Mouse (Mus musculus) liver, adult (tissue): ENCODE data around the gene Rbfox2.

Experiments used
- GATA4 ChIP-seq: IDR thresholded peaks from 2 replicates; pipeline ENCODE4 v1.6.1; 2014; ENCODE audit warnings: mild to moderate bottlenecking, low read length; ENCODE audit not compliant: insufficient replicate concordance

Gene Rbfox2

DNA sequence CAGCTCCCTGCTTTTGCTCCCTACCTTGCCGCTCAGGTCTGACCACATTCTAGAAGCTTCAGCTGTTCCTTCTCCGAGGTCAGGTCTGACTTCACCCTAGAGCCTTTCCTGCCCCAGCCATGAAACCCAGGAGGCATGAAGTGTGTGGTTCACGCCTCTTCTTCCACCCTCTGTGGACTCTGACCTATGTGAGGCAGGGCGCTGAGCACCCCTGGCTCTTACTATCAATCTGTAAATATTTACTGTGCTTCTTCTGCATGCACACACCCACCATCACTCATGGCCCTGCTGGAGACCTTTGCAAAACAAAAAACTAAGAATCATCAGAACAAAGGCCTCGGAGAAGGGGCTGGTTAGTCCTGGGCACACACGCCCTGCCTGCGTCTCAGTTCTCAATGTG lies 31.6 kb upstream of the Rbfox2 start:
- 0 out of 2 replicates have a peak, but pooled peaks have one; percentile 28 for TF ChIP-seq GATA4

DNA sequence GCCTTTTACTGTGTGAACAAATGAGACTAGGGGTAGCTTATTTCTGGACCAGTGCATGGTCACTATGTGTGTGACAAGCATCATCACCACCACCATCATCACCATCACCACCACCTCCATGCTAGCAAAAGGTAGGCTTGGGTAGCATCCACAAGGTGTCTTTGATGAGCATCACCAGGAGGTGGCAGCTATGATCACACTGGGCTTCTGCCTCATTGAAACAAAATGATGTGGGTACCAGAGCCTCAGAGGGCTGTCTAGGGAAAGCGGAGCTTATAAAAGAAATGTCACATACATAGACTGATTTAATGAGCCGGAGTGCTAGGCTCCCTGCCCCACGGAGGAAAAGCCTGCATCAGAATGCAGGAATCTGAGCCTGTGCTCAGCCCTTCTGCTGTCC lies 31.1 kb upstream of the Rbfox2 start:
- no peak for TF ChIP-seq GATA4

DNA sequence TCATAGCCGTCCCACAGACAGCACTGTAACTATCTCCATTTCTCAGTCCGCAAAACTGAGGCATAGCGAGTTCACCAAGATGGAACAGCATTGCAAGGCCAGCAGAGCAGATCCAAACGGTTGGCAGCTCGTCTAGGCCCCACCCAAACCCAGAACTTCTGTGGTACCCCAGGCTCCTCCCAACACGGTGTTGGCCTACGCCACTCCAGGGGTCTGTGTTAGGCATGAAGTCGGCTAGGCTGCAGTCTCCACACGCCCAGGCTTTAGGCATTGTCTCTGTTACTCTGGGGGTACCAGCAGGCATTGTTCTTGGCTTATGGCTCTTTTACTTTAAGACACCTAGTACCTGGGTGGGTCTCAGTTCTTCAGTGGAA lies 30.2 kb upstream of the Rbfox2 start:
- no peak for TF ChIP-seq GATA4

DNA sequence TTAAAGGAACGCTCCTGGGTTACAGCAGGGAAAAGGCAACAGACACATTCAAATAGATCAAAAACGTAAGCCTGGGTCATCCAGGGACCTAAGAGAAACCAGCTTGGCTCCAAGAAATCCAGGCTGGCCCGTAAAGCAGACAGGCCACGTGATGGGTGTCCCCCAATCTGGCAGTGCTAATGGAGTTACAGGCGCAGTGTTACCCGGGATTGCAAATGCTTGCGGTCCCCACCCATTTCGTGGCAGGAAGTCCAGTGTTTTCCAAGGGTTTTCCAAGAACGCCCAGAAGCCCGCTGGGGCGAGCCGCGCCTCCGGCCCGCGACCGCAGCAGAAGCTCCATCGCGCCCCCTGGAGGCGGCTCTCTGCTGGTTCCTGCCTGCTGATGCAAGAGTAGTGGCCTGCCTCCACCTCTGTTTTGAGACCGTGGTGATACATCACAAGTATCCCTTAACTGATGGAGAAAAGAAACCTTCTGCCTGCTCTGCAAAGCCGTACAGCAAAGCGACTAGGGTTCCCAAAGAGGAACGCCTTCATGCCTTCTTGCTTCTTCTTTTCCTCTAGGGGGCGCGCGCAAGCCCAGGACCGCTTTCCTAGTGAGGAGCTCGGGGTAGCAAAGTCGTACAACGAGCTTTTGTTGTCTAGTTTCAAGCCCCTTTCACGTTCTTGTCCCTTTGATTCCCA lies 29.6 kb upstream of the Rbfox2 start:
- peak; percentile 41; the same call in 1 of the 2 replicates for TF ChIP-seq GATA4

DNA sequence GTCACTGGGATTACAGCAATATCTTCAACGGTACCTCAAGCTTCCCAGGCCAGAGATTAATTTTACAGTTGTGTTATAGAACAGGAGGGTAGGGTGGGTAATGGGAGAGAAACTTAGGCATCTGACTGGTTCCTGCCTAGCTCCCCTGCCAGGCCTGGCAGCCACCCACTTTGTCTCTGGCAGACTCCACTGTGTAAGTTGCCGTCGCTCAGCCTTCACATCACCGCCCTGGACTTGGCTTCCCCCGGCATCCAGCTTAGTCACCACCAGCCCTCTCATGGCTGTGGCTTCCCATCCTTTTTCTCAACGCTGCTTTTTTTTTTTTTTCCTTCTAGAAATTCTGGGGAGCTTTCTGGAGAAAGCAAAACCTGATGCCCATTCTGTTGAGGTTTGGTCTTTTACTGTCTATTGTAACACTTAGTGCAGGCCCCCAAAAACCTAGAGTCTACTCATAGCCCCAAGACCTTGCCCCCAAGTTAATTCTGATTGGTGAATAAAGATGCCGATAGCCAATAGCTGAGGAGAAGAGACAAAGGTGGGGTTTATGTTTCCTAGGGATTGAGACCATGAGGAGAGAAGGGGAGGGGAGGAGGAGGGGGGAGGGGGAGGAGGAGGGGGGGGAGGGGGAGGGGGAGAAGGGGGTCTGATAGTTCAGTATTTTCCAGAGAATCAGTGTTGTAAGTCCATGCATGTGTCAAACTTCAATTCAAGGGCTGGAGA lies 25.6 kb upstream of the Rbfox2 start:
- TF ChIP-seq GATA4, result no peak

DNA sequence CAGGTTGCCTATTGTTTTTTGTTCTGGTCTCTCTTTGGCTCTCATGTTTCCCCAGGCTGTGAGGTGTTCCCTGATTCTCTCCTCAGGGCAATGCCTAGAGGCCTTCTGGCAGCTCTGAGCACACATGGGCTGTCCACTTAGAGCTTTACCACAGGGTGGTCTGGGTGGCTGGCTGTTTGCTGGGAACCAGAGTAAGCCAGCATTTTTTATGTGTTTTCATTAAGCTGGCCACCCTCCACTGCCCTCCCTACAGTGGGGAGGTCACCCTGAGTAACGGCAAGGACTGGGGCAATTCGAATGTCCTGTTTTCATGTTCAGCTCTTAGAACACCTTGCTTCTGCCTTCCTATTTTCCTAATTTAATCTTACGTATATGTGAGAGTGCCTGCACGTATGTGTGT lies 24.6 kb upstream of the Rbfox2 start:
- no peak for TF ChIP-seq GATA4

DNA sequence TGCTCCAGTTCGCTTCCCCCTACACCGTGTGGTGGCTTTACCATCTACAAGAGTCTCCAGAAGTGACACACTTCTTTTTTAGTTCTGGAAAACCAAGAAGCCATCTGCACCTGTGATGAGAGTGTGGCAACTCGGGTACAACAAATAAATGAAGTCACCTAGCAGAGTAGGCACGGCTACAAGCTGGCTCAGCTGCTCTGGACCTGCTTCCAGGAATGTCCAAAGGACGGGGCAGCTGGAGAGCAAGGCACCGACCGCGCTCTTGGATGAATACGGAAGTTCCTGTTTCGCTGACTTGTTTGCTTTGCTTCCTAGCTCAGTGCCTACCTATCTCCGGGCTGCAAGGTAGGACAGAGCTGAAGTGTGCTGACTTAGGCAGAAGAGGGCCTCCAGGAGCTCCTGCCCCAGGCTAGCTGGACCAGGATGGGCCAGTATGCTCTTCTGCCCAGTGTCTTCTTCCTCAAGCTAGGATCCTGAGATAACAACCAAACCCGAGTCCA lies 22.9 kb upstream of the Rbfox2 start:
- TF ChIP-seq GATA4, result peak; percentile 32; the same call in 1 of the 2 replicates

DNA sequence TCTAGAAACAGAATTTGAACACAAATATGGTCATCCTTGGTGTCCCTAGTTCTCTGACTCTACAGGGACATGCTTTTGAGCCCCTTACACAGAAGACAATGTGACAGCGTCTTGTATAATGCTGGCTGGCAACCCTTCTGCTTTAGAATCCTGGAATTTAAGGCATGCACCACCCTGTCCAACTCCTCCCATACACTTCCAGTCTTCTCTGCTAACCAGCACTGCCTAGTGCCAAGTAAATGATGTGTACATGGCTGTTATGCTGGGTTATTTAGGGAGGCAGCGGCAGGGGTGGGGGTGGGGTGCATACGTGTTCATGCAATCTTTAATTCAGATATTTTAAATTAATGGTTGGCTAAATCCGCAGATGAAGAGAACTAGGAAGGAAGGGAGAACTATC lies 19.6 kb upstream of the Rbfox2 start:
- TF ChIP-seq GATA4, result no peak

DNA sequence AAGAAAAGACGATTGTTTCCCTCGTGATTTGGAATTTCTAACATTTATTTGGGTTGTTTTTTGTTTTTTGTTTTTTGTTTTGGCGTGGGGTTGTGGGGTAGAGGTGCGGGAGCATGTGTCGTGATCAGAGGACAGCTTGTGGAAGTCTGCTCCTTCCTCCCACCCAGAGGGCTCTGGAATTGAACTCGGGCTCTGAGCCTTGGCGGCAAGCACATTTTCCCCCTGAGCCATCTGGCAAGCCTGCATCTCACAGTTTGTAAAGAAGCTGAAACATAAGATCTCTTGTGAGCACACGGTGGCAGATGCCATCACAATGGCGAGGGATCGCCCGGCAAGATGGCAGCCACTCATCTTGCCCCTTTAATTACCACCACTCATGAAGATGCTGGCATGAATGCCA lies 17.6 kb upstream of the Rbfox2 start:
- TF ChIP-seq GATA4, result no peak

DNA sequence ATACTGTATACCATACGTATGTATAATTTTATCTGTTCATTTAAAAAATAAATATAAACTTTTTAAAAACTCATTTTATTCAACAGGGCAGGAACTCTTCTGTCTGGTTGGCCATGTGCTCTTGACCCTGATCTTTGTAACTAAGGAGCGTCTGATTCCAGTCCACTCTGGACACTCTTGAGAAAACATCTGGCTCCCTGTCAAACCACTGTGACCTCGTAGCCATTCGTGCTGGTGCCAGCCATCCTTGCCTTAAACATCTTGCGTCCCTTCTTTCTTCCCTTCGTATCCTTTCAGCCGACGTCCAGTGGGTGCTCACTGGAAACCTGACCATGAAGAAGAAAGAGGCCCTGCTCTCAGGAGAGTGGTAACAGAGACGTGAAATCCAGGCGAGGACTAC lies 16.4 kb upstream of the Rbfox2 start:
- no peak for TF ChIP-seq GATA4

DNA sequence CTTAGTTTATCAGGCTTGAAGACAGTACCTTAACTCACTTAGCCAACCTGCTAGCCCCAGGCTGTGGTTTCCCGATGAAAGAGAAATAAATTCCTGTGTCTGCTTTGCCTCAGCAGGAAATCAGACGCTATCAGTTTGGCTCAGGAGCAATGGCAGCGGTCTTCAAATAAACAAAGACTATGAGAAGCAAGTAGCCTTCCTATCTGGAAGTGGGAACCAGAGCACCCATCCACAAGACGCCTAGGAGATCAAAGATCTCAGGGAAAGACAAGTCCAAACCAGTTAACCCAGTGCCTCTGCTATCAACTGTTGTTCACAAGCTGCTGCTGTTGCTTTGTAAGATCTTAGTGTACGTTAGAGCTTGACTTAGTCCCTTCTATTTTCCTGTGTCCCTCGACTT lies 6.9 kb upstream of the Rbfox2 start:
- TF ChIP-seq GATA4, result peak; percentile 64; the same call in 1 of the 2 replicates

DNA sequence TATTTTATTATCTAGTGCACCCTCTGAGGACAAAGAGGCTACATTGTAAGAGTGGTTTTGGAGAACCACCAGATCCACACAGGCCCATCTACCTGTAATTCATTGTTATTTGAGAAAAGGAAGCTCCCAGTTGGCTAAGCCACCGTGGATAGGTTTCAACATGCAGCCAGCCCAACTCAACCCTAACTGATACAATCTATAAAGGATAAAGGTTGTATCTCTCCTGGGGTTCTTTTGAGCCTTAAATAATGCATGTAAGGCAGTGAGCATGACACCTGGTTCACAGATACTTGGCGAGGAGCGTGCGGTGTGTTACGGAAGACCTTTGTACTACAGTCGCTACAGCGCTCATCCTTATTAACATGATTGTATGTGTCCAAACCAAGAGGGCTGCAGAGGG lies 6.0 kb upstream of the Rbfox2 start:
- no peak for TF ChIP-seq GATA4

DNA sequence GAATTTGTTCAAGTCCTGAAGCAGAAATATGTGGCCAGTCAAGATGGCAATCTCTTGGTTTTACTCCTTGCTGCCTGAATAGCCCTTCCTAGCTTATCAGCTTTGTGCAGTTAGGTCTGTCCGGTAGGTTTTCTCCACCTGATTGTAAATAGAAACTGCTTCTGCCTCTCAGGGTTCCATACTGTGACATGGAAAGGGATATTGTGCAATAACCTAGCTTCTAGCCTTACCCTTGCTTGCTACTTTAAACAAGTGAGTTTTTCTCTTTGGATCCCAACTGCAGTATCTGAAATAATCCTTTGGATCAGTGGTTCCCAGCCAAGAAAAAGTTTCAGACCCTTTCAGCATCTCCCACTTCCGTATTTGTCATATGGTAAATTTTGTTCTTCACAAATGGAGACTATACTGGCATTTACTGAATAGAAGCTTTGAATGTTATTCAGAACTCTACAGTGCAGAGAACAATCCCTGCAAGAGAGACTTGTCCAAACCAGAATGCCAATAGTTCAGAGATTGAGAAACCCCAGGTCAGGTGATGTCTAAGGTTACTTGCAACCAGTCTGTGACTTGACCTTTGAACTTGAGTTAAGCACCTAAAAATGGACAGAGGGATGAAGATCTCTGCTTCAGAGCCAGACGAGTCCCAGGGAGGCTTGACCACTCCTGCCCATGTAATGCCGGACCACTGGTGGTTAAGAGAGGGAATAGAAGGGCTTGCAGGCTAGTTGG lies 1.1 kb upstream of the Rbfox2 start:
- TF ChIP-seq GATA4, result no peak

DNA sequence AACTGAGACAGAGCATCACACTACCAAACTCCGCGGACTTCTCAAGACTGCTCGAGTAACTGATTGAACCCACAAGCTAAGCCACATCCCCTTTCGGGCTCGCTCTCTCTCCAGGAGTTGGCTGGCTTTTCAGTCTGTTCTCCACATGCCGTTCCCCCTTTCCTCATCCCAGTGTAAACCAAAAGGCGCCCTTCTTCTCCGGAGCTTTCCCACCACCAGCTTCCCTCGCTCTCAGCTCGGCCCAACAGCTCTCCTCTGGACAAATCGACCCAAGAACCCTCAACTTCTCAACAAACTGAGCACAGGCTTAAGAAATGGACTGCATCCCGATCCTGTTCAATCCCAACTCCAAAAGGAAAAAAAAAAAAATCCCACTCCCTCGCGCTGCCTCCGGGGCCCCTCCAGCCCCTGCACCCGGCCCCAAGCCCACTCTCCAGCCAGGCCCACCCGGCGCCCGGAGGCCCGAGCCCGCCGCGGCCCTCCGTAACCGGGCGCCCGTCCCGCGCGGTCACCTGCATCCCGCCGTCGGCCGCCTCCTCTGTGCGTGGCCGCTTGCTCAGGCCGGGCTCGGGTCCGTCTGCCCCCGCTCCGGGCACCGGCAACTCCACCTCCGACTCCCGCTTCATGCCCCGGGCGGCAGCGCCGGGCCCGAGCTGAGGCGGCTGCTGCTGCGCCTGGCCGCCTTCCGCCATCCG lies 805 bp downstream of the Rbfox2 start:
- no peak for TF ChIP-seq GATA4

DNA sequence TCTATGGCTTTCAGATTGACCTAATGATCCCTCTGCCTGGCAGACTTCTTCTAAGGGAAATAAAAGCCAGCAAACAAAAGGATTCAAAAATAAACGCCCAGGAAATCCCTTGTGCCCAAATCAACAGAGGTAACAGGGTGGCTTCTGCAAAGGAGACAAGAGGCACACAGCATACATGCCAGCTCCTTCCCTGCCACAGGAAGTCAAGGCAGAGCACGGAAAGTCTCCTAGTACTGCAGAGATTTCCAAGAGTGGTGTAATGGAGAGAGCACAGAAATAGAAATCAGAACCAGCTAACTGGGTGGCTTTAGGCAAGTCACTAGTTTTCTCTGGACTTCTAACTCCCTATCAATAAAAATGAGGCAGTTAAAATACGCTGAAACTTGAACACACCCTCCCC lies 1.8 kb downstream of the Rbfox2 start:
- TF ChIP-seq GATA4, result no peak

DNA sequence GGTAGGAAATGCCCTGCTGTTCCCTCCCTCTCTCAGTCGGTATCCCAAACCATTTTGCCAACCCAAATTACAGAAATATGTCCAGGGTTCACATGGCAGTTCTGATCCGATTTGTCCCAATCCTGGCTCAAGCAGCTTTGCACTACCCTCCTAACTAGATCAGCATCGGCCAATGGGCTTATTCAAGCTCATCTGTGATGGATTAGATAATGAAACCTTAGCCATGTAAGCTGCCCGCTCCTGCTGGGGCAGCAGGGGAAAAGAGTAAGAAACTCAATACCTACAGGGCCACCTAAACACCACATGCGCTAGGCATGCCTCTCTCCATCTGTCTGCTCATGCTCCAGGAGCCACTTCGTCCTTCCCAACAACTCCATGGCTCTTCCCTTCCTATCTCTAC lies 5.7 kb downstream of the Rbfox2 start:
- TF ChIP-seq GATA4, result no peak

DNA sequence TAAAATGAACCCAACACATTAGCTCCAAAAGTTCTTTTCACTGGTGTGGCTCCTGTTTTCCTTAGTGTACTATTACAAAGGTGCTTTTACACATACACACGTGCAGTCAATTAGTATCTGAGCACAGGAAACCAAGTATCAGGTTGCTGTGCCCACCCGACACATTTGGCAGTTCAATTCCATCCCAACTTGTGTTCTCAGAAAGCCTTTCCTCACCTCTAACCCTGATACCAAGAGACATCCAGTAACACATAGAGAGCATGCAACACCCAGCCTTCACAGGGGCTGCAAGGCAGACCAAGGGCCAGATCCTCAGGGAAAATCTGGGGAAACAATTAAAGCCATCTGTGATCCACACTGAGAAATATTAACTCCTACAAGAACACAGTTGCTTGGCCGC lies 8.2 kb downstream of the Rbfox2 start:
- TF ChIP-seq GATA4, result no peak
